In the genomic region with DNA sequence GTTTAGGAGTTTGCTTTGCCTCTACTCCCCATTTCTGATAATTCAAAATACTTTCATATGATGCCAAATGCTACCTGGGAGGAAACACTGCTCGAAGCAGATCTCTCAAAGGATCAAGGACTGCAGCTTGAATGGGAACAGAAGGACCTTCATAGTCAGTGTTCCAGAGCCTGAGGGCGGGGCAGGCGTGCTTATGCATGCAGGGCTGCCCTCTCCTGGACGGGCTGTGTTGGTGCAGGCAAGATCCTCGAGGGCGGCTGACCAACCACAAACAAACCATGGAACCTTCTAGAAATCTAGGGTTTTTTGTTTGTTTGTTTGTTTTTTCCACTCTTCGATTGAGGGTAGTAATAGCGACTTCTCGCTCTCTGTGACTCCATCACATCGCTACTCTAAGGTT, we compare ENCODE assay signal across 8 mouse cellular contexts. TPM values are rescaled to one million over a fixed set of nuclear protein-coding genes. Genes with fewer than 3 reads are reported as not detected.
DNase-seq lines count a peak whose midpoint lies in the region; ATAC-seq and TF ChIP-seq lines count a peak whose summit lies in the region.

No protein-coding gene starts in this region.

- H3K27ac ChIP-seq in forebrain, embryonic 11.5 days (ENCODE audit: low read depth, low read length), result no peak overlapping the region
- no peak overlapping the region for H3K27ac ChIP-seq in forebrain, embryonic 16.5 days (ENCODE audit: low read length)
- H3K27ac ChIP-seq in hindbrain, embryonic 16.5 days (ENCODE audit: low read depth, low read length), result no peak overlapping the region
- H3K27ac ChIP-seq in midbrain, embryonic 14.5 days (replicated peaks; ENCODE audit: low read depth, low read length), result no peak overlapping the region

- ATAC-seq in forebrain, embryonic 11.5 days (replicated peaks; ENCODE audit: low FRiP score), result no peak
- no peak for ATAC-seq in forebrain, embryonic 16.5 days
- 0 out of 2 replicates have a peak, but pooled peaks have one; percentile 48 for ATAC-seq in hindbrain, embryonic 16.5 days
- ATAC-seq in midbrain, embryonic 14.5 days (ENCODE audit: low FRiP score, low TSS enrichment), result no peak

- H3K4me2 ChIP-seq in forebrain, embryonic 11.5 days (ENCODE audit: low read depth, low read length, severe bottlenecking), result no peak overlapping the region
- no peak overlapping the region for H3K4me2 ChIP-seq in forebrain, embryonic 16.5 days (ENCODE audit: low read length)
- no peak overlapping the region for H3K4me2 ChIP-seq in hindbrain, embryonic 16.5 days (ENCODE audit: low read length)
- no peak overlapping the region for H3K4me2 ChIP-seq in midbrain, embryonic 14.5 days (ENCODE audit: low read length)

- WGBS in forebrain, embryonic 11.5 days, result 56% methylated on average over 10 of the region's 10 CpGs
- WGBS in forebrain, embryonic 16.5 days, result 53% methylated on average over 10 of the region's 10 CpGs
- WGBS in hindbrain, embryonic 16.5 days, result 62% methylated on average over 10 of the region's 10 CpGs
- WGBS in midbrain, embryonic 14.5 days, result 55% methylated on average over 10 of the region's 10 CpGs

- H3K4me1 ChIP-seq in forebrain, embryonic 11.5 days (replicated peaks; ENCODE audit: control insufficient read depth, insufficient read depth, low read length), result no peaks in the 10 kb centered on the region
- H3K4me1 ChIP-seq in forebrain, embryonic 16.5 days (replicated peaks; ENCODE audit: control insufficient read depth, insufficient read depth, low read length), result no peaks in the 10 kb centered on the region; the same call in 1 of the 2 replicates
- no peaks in the 10 kb centered on the region for H3K4me1 ChIP-seq in hindbrain, embryonic 16.5 days (ENCODE audit: control insufficient read depth, insufficient read depth, low read depth, low read length)
- no peaks in the 10 kb centered on the region for H3K4me1 ChIP-seq in midbrain, embryonic 14.5 days (ENCODE audit: control insufficient read depth, insufficient read depth, low read length)

- no peak overlapping the region for H3K4me3 ChIP-seq in forebrain, embryonic 11.5 days (ENCODE audit: low read depth, low read length)
- H3K4me3 ChIP-seq in forebrain, embryonic 16.5 days (replicated peaks; ENCODE audit: low read length), result no peak overlapping the region
- H3K4me3 ChIP-seq in hindbrain, embryonic 16.5 days (ENCODE audit: low read length), result no peak overlapping the region
- no peak overlapping the region for H3K4me3 ChIP-seq in midbrain, embryonic 14.5 days (replicated peaks; ENCODE audit: low read depth, low read length)

- peak; percentile 80 for DNase-seq in forebrain, embryonic 11.5 days (ENCODE audit: low spot score)
- peak; percentile 80 for DNase-seq in brain, embryonic 14.5 days (ENCODE audit: low read depth)
- DNase-seq in forelimb bud, embryonic 11.5 days (ENCODE audit: low read depth, low spot score), result peak; percentile 47
- peak; percentile 32 to 34 for DNase-seq in left cerebral cortex, adult 8-10 months (ENCODE audit: low spot score in 2 of 2)
- peak; percentile 71 for DNase-seq in midbrain, embryonic 14.5 days
- DNase-seq in splenic B cell, adult 2 months (ENCODE audit: low read depth, low spot score), result peak; percentile 82

- no peaks in the 10 kb centered on the region for H3K9me3 ChIP-seq in forebrain, embryonic 11.5 days (ENCODE audit: control insufficient read depth, low read length)
- H3K9me3 ChIP-seq in forebrain, embryonic 16.5 days (ENCODE audit: control insufficient read depth, low read length), result no peaks in the 10 kb centered on the region
- no peaks in the 10 kb centered on the region for H3K9me3 ChIP-seq in hindbrain, embryonic 16.5 days (ENCODE audit: control insufficient read depth, low read length)
- H3K9me3 ChIP-seq in midbrain, embryonic 14.5 days (ENCODE audit: control insufficient read depth, low read length), result no peaks in the 10 kb centered on the region

- no peaks in the 10 kb centered on the region for H3K27me3 ChIP-seq in forebrain, embryonic 11.5 days (ENCODE audit: control insufficient read depth, insufficient read depth, low read length)
- H3K27me3 ChIP-seq in forebrain, embryonic 16.5 days (replicated peaks; ENCODE audit: control insufficient read depth, insufficient read depth, low read length), result no peaks in the 10 kb centered on the region
- H3K27me3 ChIP-seq in hindbrain, embryonic 16.5 days (replicated peaks; ENCODE audit: control insufficient read depth, insufficient read depth, low read length), result no peaks in the 10 kb centered on the region
- no peaks in the 10 kb centered on the region for H3K27me3 ChIP-seq in midbrain, embryonic 14.5 days (ENCODE audit: control insufficient read depth, insufficient read depth, low read length)
- H3K27me3 ChIP-seq in splenic B cell, adult 2 months (ENCODE audit: control insufficient read depth, insufficient read depth, low read length, poor library complexity, severe bottlenecking), result no peaks in the 10 kb centered on the region

- no peak for TF ChIP-seq POLR2A in brain, embryonic 14.5 days (IDR thresholded peaks at IDR 0.05; ENCODE audit: borderline replicate concordance, extremely low read depth, insufficient read depth, insufficient read length, poor library complexity, severe bottlenecking)

- no peaks in the 10 kb centered on the region for H3K36me3 ChIP-seq in forebrain, embryonic 11.5 days (ENCODE audit: control insufficient read depth, insufficient read depth, low read length)
- no peaks in the 10 kb centered on the region for H3K36me3 ChIP-seq in forebrain, embryonic 16.5 days (ENCODE audit: control insufficient read depth, insufficient read depth)
- no peaks in the 10 kb centered on the region for H3K36me3 ChIP-seq in hindbrain, embryonic 16.5 days (ENCODE audit: control insufficient read depth, insufficient read depth, low read length)
- H3K36me3 ChIP-seq in midbrain, embryonic 14.5 days (ENCODE audit: control insufficient read depth, insufficient read depth, low read length), result no peaks in the 10 kb centered on the region
- no peaks in the 10 kb centered on the region for H3K36me3 ChIP-seq in splenic B cell, adult 2 months (ENCODE audit: control insufficient read depth, insufficient read depth, low read length, poor library complexity, severe bottlenecking)

- no peak overlapping the region for H3K9ac ChIP-seq in forebrain, embryonic 11.5 days (ENCODE audit: low read length)
- H3K9ac ChIP-seq in forebrain, embryonic 16.5 days (replicated peaks; ENCODE audit: low read depth, low read length), result no peak overlapping the region
- no peak overlapping the region for H3K9ac ChIP-seq in hindbrain, embryonic 16.5 days (ENCODE audit: low read depth, low read length)
- H3K9ac ChIP-seq in midbrain, embryonic 14.5 days (replicated peaks; ENCODE audit: low read length), result no peak overlapping the region

- peak; percentile 76 for TF ChIP-seq CTCF in brain, embryonic 14.5 days (IDR thresholded peaks at IDR 0.05; ENCODE audit: borderline replicate concordance, extremely low read depth, insufficient read depth, insufficient read length)

RNA-seq across cellular contexts. Expression of a gene that starts 32.0 kb away (rescaled TPM):
- 0.83 and 1.0 TPM in 2 replicates for polyA plus RNA-seq in forebrain, embryonic 11.5 days (2014; fragmentation: Nextera tagmentation; extraction: Ambion mirVana)
- polyA plus RNA-seq in forebrain, embryonic 16.5 days (2015; fragmentation: Nextera tagmentation; extraction: Ambion mirVana), result 0.37 and 0.98 TPM in 2 replicates
- 0.19 and 0.29 TPM in 2 replicates for polyA plus RNA-seq in brain, embryonic 14.5 days (2012; rRNA removed)
- 0.51 and 0.59 TPM in 2 replicates for polyA plus RNA-seq in hindbrain, embryonic 16.5 days (2015; fragmentation: Nextera tagmentation; extraction: Ambion mirVana)
- total RNA-seq in left cerebral cortex, adult 8-10 months (2022), result under 1 TPM in 2 of 4 experiments, not detected in 2; 0.19 to 0.41 TPM
- 0.51 and 0.63 TPM in 2 replicates for polyA plus RNA-seq in midbrain, embryonic 14.5 days (2014; fragmentation: Nextera tagmentation; extraction: Ambion mirVana)
